Mouse (Mus musculus): Measurements from ENCODE around the gene Pard3. TPM values are rescaled to one million over a fixed set of nuclear protein-coding genes. Genes with fewer than 3 reads are reported as not detected.

Pard3 gene
- polyA plus RNA-seq, 1 experiment from 2014 or later = 5.4 TPM

GRCm38 (mm10) chr8:127539803-127540202 lies 476.1 kb downstream of the Pard3 start:
- Histone ChIP-seq H3K36me3 (no peaks in the 10 kb centered on the region), H3K27ac (no peak overlapping the region), H3K27me3 (no peaks in the 10 kb centered on the region), H3K9ac (no peak overlapping the region), H3K9me3 (replicated peaks) (no peaks in the 10 kb centered on the region), H3K4me2 (no peak overlapping the region), H3K4me3 (replicated peaks) (no peak overlapping the region), H3K4me1 (replicated peaks) (peaks cover 8% of the 10 kb centered on the region; the same call in 1 of the 2 replicates)
- WGBS (ENCODE audit: insufficient replicate concordance) = 65% methylated on average over 3 of the region's 3 CpGs
- DNase-seq (no peak), ATAC-seq (ENCODE audit: low read depth) (no peak)

- Histone ChIP-seq H3K9me3 (replicated peaks) (no peaks in the 10 kb centered on the region), H3K4me2 (no peak overlapping the region), H3K36me3 (no peaks in the 10 kb centered on the region), H3K27ac (no peak overlapping the region), H3K4me1 (replicated peaks) (peaks cover 8% of the 10 kb centered on the region; the same call in 1 of the 2 replicates), H3K27me3 (no peaks in the 10 kb centered on the region), H3K4me3 (replicated peaks) (no peak overlapping the region), H3K9ac (no peak overlapping the region)
- WGBS (ENCODE audit: insufficient replicate concordance) = 64% methylated on average over 3 of the region's 3 CpGs
- DNase-seq = no peak
- ATAC-seq (ENCODE audit: low read depth) = no peak
These were observed 476.6 kb downstream of the Pard3 start for GRCm38 (mm10) chr8:127540273-127540672.

- Histone ChIP-seq H3K4me1 (replicated peaks) (peaks cover 8% of the 10 kb centered on the region; the same call in 1 of the 2 replicates), H3K9me3 (replicated peaks) (no peaks in the 10 kb centered on the region), H3K27ac (no peak overlapping the region), H3K9ac (no peak overlapping the region), H3K27me3 (no peaks in the 10 kb centered on the region), H3K4me3 (replicated peaks) (no peak overlapping the region), H3K36me3 (no peaks in the 10 kb centered on the region), H3K4me2 (no peak overlapping the region)
- 55% methylated on average over 2 of the region's 2 CpGs for whole genome bisulfite sequencing (ENCODE audit: insufficient replicate concordance)
- DNase-seq (no peak), ATAC-seq (ENCODE audit: low read depth) (peak; percentile 86)
These were observed 478.5 kb downstream of the Pard3 start for GRCm38 (mm10) chr8:127542162-127542561.

- H3K9ac ChIP-seq = no peak overlapping the region
- DNase-seq (no peak), ATAC-seq (ENCODE audit: low read depth) (no peak)
- no peak overlapping the region for H3K4me3 ChIP-seq (replicated peaks)
- H3K36me3 ChIP-seq = no peaks in the 10 kb centered on the region
- H3K27me3 ChIP-seq = no peaks in the 10 kb centered on the region
- 62% methylated on average over 7 of the region's 7 CpGs for WGBS (ENCODE audit: insufficient replicate concordance)
- peaks cover 8% of the 10 kb centered on the region; the same call in 1 of the 2 replicates for H3K4me1 ChIP-seq (replicated peaks)
- no peak overlapping the region for H3K4me2 ChIP-seq
- H3K9me3 ChIP-seq (replicated peaks) = no peaks in the 10 kb centered on the region
- no peak overlapping the region for H3K27ac ChIP-seq
These were observed 480.0 kb downstream of the Pard3 start for GRCm38 (mm10) chr8:127543676-127544075.

- no peak overlapping the region for H3K9ac ChIP-seq
- no peak overlapping the region for H3K27ac ChIP-seq
- H3K9me3 ChIP-seq (replicated peaks) = no peaks in the 10 kb centered on the region
- no peak for ATAC-seq (ENCODE audit: low read depth)
- no peak overlapping the region for H3K4me2 ChIP-seq
- H3K27me3 ChIP-seq = no peaks in the 10 kb centered on the region
- no peak overlapping the region for H3K4me3 ChIP-seq (replicated peaks)
- 69% methylated on average over 2 of the region's 2 CpGs for WGBS (ENCODE audit: insufficient replicate concordance)
- DNase-seq = no peak
- peaks cover 8% of the 10 kb centered on the region; the same call in 1 of the 2 replicates for H3K4me1 ChIP-seq (replicated peaks)
- H3K36me3 ChIP-seq = no peaks in the 10 kb centered on the region
These were observed 482.5 kb downstream of the Pard3 start for GRCm38 (mm10) chr8:127546161-127546560.

- H3K4me2 ChIP-seq = no peak overlapping the region
- 88% methylated on average over 4 of the region's 4 CpGs for WGBS (ENCODE audit: insufficient replicate concordance)
- DNase-seq (no peak), ATAC-seq (ENCODE audit: low read depth) (no peak)
- H3K4me1 ChIP-seq (replicated peaks) = peaks cover 29% of the 10 kb centered on the region
- no peaks in the 10 kb centered on the region for H3K9me3 ChIP-seq (replicated peaks)
- H3K27ac ChIP-seq = no peak overlapping the region
- no peak overlapping the region for H3K9ac ChIP-seq
- H3K36me3 ChIP-seq = no peaks in the 10 kb centered on the region
- H3K27me3 ChIP-seq = no peaks in the 10 kb centered on the region
- H3K4me3 ChIP-seq (replicated peaks) = no peak overlapping the region
These were observed 487.2 kb downstream of the Pard3 start for GRCm38 (mm10) chr8:127550928-127551327.

GRCm38 (mm10) chr8:127552161-127552595 lies 488.5 kb downstream of the Pard3 start:
- Histone ChIP-seq H3K27ac (no peak overlapping the region), H3K4me3 (replicated peaks) (no peak overlapping the region), H3K4me1 (replicated peaks) (peaks cover 34% of the 10 kb centered on the region), H3K9ac (no peak overlapping the region), H3K27me3 (no peaks in the 10 kb centered on the region), H3K36me3 (no peaks in the 10 kb centered on the region), H3K9me3 (replicated peaks) (no peaks in the 10 kb centered on the region), H3K4me2 (peak overlapping the region; percentile 19; the same call in 1 of the 2 replicates)
- ATAC-seq (ENCODE audit: low read depth) (peak; percentile 80), DNase-seq (peak; percentile 17)
- WGBS (ENCODE audit: insufficient replicate concordance) = 54% methylated on average over 11 of the region's 11 CpGs

GRCm38 (mm10) chr8:127552836-127553235 lies 489.1 kb downstream of the Pard3 start:
- no peak overlapping the region for H3K4me3 ChIP-seq (replicated peaks)
- H3K27ac ChIP-seq = no peak overlapping the region
- H3K9ac ChIP-seq = no peak overlapping the region
- no peak overlapping the region for H3K4me2 ChIP-seq
- no peak for DNase-seq
- no peaks in the 10 kb centered on the region for H3K9me3 ChIP-seq (replicated peaks)
- H3K27me3 ChIP-seq = no peaks in the 10 kb centered on the region
- WGBS (ENCODE audit: insufficient replicate concordance) = 81% methylated on average over 13 of the region's 13 CpGs
- ATAC-seq (ENCODE audit: low read depth) = no peak
- H3K4me1 ChIP-seq (replicated peaks) = peaks cover 34% of the 10 kb centered on the region
- H3K36me3 ChIP-seq = no peaks in the 10 kb centered on the region

- ATAC-seq (ENCODE audit: low read depth) (peak; percentile 71), DNase-seq (no peak)
- WGBS (ENCODE audit: insufficient replicate concordance) = 24% methylated on average over 5 of the region's 5 CpGs
These were observed 489.9 kb downstream of the Pard3 start for GRCm38 (mm10) chr8:127553582-127553981.

GRCm38 (mm10) chr8:127555795-127556194 lies 492.1 kb downstream of the Pard3 start:
- Histone ChIP-seq H3K9ac (no peak overlapping the region), H3K9me3 (replicated peaks) (no peaks in the 10 kb centered on the region), H3K27ac (no peak overlapping the region), H3K4me2 (no peak overlapping the region), H3K4me3 (replicated peaks) (no peak overlapping the region), H3K4me1 (replicated peaks) (peaks cover 34% of the 10 kb centered on the region), H3K36me3 (no peaks in the 10 kb centered on the region), H3K27me3 (no peaks in the 10 kb centered on the region)
- ATAC-seq (ENCODE audit: low read depth) = peak; percentile 63
- DNase-seq = no peak
- WGBS (ENCODE audit: insufficient replicate concordance) = 14% methylated on average over 2 of the region's 2 CpGs

More at GRCm38 (mm10) chr8:127553582-127553981, 489.9 kb downstream of the Pard3 start:
- Histone ChIP-seq H3K9me3 (replicated peaks) (no peaks in the 10 kb centered on the region), H3K9ac (no peak overlapping the region), H3K27me3 (no peaks in the 10 kb centered on the region), H3K27ac (no peak overlapping the region), H3K4me3 (replicated peaks) (no peak overlapping the region), H3K4me1 (replicated peaks) (peaks cover 34% of the 10 kb centered on the region), H3K4me2 (no peak overlapping the region), H3K36me3 (no peaks in the 10 kb centered on the region)

- WGBS (ENCODE audit: insufficient replicate concordance) = 66% methylated on average over 11 of the region's 11 CpGs
- H3K9me3 ChIP-seq (replicated peaks) = no peaks in the 10 kb centered on the region
- DNase-seq = no peak
- H3K4me2 ChIP-seq = no peak overlapping the region
- H3K4me3 ChIP-seq (replicated peaks) = no peak overlapping the region
- no peaks in the 10 kb centered on the region for H3K36me3 ChIP-seq
- peaks cover 29% of the 10 kb centered on the region for H3K4me1 ChIP-seq (replicated peaks)
- no peak for ATAC-seq (ENCODE audit: low read depth)
- no peak overlapping the region for H3K27ac ChIP-seq
- no peaks in the 10 kb centered on the region for H3K27me3 ChIP-seq
- no peak overlapping the region for H3K9ac ChIP-seq
These were observed 493.3 kb downstream of the Pard3 start for GRCm38 (mm10) chr8:127556964-127557363.

- H3K9me3 ChIP-seq (replicated peaks) = no peaks in the 10 kb centered on the region
- DNase-seq (no peak), ATAC-seq (ENCODE audit: low read depth) (no peak)
These were observed 493.9 kb downstream of the Pard3 start for GRCm38 (mm10) chr8:127557566-127557965.

More at GRCm38 (mm10) chr8:127557566-127557965, 493.9 kb downstream of the Pard3 start:
- Histone ChIP-seq H3K36me3 (no peaks in the 10 kb centered on the region), H3K27ac (no peak overlapping the region), H3K27me3 (no peaks in the 10 kb centered on the region), H3K4me2 (no peak overlapping the region), H3K9ac (no peak overlapping the region), H3K4me3 (replicated peaks) (no peak overlapping the region), H3K4me1 (replicated peaks) (peaks cover 24% of the 10 kb centered on the region)
